Mouse (Mus musculus): ENCODE measurements around the gene Sphk1.

- TF ChIP-seq MYOD1 (IDR thresholded peaks at IDR 0.05; ENCODE audit: control insufficient read depth, insufficient read length, low read depth) (no peak), CTCF (IDR thresholded peaks at IDR 0.05; ENCODE audit: control insufficient read depth, insufficient read depth, insufficient read length) (no peak)
Observed at GRCm38 (mm10) chr11:116522046-116522445, 8.7 kb upstream of the Sphk1 start.

Measured in C2C12 (cell line).